Mouse (Mus musculus): ENCODE measurements around the gene Ace.
"Not testable (repeated sequence)": the region's sequence is repeated elsewhere in the genome, so short reads cannot be mapped to it uniquely, and the experiment has no call there.

The Ace gene

DNA sequence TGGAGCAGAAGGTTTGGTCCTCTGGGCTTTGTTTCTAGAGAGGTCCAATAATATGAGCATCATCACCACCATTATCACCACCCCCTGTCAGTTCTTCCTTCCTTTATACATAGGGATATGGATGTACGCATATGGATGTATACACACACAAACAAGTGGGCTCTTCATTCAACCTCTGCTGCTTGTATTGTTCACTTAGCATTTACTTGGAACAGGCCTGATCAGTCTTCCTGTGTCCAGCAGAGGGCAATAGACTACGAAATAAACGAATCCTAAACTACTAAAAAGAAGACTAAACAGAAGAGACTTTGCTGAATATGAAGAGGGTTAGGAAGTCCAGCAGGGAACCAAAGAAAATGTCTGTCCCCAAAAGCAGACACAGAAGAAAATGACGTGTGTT is 34.0 kb downstream of the Ace start:
- no peak for DNase-seq

DNA sequence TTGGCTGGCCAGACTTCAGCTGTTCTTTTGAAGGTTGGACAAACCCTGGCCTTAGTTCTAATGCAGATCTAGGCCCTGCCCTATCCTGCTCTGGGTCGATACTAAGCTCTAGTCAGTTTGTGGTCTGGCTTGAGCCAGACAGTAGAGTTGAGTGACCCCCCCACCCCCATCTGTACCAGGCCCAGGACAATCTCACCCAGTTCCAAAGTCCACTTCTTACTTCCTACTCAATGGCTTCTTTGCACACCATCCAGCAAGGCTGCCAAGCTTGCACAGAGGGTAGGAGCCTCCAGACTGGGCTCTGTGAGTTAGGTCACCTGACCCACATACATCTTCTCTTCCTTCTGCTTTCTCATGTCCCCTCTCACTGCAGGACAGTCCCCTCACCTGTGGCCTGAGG is 36.8 kb downstream of the Ace start:
- DNase-seq: no peak

DNA sequence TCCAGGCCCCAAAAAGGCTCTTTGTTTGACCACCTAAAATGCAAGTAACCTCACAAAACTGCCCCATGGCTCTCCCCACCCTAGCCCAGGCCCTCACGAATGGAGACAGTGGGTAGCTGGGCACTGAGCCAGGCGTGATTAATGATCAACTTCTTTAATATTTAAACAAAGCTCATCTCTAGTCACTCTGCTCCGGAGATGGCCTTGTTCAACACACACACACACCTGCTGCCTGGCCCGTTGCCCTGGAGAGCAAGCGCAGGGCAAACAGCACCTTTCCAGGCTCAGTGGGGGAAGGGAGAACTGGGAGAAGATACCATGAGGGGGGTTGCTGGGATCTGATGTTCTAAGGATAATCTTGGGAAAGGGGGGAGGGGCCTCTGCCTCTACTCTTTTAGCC is 38.2 kb downstream of the Ace start:
- DNase-seq: no peak

DNA sequence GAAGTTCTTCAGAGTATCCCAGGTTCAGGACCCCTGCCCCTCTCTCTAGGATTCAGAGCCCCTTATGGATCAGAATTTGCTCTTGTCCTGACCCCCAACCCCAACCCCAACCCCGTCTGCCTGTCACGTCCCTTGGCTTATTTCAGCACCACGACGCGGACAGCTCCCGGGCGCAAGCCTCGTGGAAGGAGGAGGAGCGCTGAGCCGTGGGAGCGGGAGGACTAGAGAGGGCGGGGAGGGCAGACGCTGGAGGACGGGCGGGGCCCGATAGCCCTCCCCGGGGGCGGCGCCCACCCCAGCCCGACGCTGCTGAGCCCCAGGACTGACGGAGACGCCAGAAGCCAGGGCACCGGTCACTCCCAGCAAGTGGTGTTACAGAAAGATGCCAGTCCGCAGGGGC is 40.1 kb downstream of the Ace start, which contains the start of gene Kcnh6:
Kcnh6 (plus strand) TSS at position 304 of the 400 bp plus-strand sequence.
- peak; percentile 49 for DNase-seq

DNA sequence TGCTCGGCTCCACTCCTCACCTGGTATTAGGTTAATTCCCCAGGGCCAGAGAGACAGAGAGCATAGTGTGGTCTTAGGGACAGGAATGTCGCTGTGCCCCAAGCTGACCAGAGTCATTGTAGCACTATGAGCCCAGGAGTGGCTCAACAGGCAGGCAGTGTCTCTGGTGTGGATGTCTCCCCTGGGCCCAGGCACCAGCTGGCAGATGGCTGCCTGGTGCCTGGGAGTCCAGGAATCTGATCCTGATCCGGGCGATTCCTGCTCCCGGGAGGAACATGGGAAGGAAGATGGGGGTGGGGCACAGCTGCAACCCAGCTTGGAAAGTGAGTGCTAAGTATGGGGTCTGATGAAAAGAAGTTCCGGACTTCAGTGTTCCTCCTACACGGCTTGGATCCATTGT is 45.0 kb downstream of the Ace start:
- no peak for DNase-seq

DNA sequence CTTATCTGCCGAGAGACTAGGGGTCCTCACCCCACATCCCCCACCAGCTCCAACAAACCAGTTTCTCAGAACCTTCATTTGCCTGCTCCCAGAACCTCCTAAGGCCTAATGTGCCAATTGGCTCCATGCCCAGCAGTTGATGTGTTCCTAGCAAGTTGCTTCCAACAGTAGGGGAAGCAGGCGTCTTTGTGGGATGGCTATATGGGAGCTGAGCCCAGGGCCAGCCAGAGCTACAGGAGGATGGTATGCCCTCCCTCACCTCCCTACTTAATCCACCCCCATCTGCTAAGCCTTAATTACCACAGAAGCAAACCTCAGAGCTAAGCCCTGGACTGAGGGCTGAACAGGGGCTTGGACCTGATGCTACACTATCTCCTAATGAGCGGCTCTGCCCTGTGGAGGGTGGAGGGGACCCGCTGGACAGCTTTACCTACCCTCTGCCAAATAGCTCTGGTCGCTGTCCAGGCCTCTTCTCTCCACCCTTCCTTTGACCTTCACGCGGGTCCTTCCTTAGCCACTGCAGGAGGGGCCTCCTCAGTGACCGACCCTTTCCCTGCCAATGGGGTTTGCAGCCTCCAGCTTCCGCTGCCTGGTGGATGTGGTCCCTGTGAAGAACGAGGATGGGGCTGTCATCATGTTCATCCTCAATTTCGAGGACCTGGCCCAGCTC is 45.9 kb downstream of the Ace start:
- DNase-seq: peak; percentile 73

DNA sequence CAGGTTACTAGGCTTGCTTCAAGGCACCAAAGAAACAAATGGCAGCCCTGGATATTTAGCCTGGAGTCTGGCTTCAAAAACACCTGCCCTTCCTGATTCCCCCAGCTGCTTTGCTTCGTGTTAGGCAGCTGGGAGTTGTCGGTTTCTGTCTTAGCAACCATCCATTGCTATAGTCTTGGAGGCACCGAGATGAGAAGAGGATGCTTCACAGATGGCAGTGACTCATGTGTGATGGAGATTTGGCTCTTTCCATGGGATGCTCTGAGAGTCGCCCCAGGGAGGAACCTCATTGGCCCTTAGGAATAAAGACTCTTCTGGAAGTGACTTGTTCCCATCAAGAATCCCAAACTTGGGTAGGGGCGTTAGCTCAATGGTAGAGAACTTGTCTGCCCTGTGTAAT is 48.7 kb downstream of the Ace start:
- DNase-seq: no peak

DNA sequence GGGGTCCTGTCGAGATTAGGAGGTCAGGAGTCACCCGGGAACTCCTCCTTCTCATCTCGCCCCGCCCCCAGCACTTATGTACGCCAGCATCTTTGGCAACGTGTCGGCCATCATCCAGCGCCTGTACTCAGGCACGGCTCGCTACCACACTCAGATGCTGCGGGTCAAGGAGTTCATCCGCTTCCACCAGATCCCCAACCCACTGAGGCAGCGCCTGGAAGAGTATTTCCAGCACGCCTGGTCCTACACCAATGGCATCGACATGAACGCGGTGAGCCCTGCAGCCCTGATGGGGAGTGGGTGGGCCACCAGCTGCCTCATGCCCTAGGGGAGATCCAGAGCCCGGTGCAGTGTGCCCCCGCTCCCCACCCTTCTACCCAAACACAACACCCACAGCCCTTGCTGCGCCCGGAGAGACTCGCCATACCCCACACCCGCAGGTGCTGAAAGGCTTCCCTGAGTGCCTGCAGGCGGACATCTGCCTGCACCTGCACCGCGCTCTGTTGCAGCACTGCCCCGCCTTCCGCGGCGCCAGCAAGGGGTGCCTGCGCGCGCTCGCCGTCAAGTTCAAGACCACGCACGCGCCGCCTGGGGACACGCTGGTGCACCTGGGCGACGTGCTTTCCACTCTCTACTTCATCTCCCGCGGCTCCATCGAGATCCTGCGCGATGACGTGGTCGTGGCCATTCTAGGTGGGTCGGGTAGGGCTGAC is 52.5 kb downstream of the Ace start:
- DNase-seq: peak; percentile 57

DNA sequence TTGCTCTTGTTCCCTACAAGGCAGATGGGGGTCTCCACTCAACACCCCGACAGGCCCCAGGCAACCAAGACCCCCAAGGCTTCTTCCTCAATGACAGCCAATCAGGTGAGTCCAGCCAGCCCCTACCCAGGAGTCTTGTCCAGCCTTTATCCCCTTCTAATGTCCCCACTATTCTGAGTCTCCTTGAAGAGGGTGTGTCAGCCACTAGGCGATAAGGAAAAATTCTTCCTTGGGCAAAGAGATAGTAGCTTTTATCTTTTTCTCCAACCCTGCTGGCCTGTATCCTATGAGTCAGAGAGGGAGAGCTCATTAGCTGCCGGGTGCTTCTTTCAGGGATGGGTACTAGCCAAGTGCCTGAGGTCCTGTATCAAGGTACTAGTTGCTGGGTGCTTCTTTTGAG is 58.0 kb downstream of the Ace start:
- no peak for DNase-seq

DNA sequence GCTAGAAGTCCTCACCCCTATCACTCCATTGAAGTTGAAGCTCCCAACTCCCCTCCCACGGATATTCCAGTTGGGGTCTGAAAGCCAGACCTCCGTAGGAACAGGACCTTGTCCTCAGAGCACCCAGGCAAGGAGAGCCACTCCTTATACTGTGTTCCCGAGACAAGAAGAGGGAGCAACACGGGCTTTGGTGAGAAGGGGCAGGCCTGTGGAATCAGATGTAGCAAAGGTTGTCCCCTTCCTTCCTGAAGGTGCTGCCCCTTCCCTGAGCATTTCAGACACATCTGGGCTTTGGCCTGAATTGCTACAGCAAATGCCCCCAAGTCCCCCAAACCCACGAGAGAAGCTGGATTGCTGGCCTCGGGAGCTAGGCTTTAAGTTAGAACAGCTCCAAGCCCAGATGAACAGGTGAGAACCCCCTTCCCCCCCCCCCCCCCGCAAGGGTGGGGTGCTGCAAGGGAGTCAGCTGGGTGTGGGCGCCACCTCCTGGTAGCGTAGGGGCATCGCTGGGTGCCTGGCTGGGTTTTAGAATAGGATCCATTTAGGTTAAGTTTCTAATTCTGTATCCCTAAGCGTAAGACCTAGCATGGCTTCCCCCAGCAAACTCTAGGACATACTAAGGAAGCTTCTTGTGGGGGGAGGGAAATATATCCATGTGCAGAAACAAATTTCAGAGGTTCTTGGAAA is 58.9 kb downstream of the Ace start:
- peak; percentile 67 for DNase-seq

DNA sequence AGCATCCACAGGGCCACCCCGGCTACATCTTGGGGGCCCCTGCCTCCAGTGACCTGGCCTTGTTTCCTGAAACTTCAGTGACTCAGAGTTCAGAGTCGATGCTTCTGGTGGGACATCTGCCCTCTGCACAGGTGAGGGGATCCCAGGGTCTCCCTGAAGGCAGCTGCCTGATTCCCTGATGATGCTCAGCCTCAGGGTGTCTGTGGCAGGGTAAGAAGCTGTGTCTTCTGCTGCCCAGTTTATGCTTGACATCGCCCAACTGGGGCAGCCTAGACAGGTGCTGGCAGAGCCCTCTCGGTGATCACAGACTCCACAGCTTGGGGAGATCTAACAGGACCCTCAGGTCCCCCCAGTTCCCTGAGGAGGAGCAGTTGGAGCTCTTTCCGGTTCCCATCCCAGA is 59.9 kb downstream of the Ace start:
- no peak for DNase-seq

DNA sequence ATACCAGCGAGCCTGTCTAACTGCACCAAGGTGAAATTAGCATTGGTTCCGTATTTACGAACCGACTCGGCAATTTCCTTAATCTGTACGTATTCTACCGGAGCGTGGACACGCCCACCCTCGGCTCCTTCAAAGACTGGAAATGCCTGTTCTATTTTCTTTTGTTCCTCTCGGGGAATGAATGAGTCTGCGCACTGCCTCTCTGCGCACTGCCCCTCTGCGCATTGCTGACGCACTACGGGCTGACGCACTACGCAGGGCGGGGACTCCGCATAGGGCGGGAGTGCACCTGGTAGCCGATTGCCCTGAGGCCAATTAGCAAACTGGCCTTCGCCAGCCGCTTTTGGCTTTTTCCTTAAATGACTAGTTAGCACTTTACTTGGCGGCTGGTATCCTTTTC is 64.3 kb downstream of the Ace start:
- DNase-seq: not testable (repeated sequence)

DNA sequence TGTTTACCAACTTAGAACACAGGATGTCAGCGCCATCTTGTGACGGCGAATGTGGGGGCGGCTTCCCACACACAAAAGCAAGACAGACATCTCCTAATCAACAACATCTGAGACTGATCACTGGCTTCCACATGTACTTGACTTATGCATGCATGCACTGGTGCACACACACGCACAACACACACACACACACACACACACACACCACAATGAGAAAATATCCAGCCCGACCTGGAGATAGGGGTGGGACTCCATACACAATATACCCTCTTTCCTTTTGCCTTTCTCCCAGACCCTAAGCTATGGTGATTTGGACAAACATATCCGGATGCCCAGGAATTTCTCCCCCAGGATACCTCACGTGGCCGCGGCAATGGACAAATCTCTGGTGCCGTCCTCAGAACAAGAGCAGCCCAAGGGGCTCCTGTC is 65.8 kb downstream of the Ace start:
- no peak for DNase-seq

DNA sequence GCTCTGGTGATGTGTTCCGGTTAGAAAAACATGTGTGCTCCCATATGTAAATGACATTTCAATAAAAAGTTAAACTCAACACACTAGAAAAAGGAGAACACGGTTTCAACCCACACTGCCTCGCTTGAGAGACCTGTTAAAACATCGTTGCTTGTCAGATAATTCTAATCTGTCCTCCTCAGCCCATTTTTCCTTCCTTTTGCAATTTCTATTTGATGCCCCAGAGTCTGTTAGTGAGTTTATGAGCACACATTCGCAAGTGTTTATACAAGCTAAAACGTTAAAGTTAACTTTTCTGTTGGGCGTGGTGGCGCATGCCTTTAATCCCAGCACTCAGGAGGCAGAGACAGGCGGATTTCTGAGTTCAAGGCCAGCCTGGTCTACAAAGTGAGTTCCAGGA is 67.2 kb downstream of the Ace start:
- no peak for DNase-seq

DNA sequence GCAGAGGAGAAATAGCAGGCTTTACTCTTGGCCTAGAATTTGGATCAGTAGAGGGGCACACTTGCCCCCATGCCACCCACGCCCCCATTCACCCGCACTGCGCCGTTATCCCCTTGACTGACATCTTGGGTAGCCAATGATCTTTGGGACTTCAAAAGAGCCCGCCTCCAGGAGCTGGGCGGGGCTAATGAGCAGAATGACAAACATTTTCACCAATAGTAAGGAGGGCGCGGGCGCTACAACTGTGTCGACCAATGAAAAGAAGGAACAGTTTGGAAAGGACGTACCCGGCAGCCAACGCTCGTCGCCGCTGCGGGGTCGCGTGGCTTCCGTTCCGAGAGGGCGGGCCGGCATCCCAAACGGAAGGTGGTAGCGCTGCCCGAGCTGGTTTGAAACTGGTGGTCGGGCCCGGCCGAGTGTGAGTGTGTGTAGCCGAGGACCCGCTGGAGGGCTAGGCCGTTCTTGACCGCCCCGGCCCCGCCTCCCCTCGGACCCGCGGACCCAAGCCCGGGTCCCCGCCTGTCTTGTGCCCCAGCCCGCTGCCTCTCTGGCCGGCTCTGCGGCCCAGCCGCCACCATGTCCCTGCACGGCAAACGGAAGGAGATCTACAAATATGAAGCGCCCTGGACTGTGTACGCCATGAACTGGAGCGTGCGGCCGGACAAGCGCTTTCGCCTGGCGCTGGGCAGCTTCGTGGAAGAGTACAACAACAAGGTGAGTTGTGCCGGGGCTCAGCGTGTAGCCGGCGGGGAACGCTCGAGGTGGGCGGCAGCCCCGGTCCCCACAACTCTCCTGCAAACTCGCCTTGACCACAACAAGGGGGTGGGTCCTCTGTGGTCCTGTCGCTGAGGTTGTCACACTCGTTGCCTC is 69.0 kb downstream of the Ace start, which contains the start of gene Dcaf7:
Dcaf7 (plus strand) TSS at position 325 of the 870 bp plus-strand sequence.
- peak; percentile 97 for DNase-seq

DNA sequence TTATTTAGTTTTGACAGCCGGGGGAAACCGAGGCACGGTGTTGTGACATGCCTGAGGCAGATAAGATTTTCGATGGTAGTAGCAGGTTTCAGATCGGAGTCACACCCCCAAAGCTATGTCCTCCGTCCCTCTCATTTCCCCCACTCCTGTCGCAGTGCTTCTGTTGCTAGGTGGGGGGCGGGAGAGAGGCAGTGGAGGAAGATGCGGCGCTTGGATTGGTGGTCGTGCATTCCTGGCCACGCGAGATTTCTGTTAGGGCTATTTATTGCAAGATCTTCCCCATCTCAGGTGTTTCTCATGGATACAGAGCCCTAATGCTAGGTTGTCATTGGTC is 69.6 kb downstream of the Ace start:
- DNase-seq: peak; percentile 80

Measured in right cerebral cortex, postnatal 14 days (tissue).